Mouse (Mus musculus) left cerebral cortex, adult 8-10 months (tissue): ENCODE data around the gene Fam84a. TPM values are rescaled to one million over a fixed set of nuclear protein-coding genes. Genes with fewer than 3 reads are reported as not detected.
A peak's percentile ranks its signal among the peaks of the same experiment; 100 is the strongest.

ENCODE experiments used
- DNase-seq, 2 experiments: peaks; one replicate each; pipeline ENCODE4 v3.0.0; 2022; ENCODE audit warnings: low spot score in 2 of 2
- total RNA-seq, 4 experiments: library from RNA; stranded (reverse); gene quantifications; 2 replicates each; pipeline ENCODE4 v1.2.4; 2022

Fam84a gene
- 10 to 100 TPM; 59.8 to 66.2 (median 64.1) TPM for total RNA-seq

- peak; percentile 93 to 95 for DNase-seq
Observed at GRCm38 (mm10) chr12:14151921-14152320, at the start of gene Fam84a. Gene Fam84a (minus strand): TSS chr12:14152054.

- no peak for DNase-seq
Observed at GRCm38 (mm10) chr12:14195479-14195878, 43.6 kb upstream of the Fam84a start.

- DNase-seq, result no peak
Observed at GRCm38 (mm10) chr12:14186689-14187195, 34.9 kb upstream of the Fam84a start.

- no peak for DNase-seq
Observed at GRCm38 (mm10) chr12:14165713-14166112, 13.9 kb upstream of the Fam84a start.

- no peak for DNase-seq
Observed at GRCm38 (mm10) chr12:14164936-14165335, 13.1 kb upstream of the Fam84a start.

GRCm38 (mm10) chr12:14152426-14152825, 572 bp upstream of the Fam84a start:
- DNase-seq, result peak; percentile 34 to 37

- peak; percentile 49 to 76 for DNase-seq
Observed at GRCm38 (mm10) chr12:14150936-14151631, 770 bp downstream of the Fam84a start.

- DNase-seq, result peak; percentile 14 to 32
Observed at GRCm38 (mm10) chr12:14150568-14150909, 1.3 kb downstream of the Fam84a start.

GRCm38 (mm10) chr12:14149843-14150567, 1.8 kb downstream of the Fam84a start:
- DNase-seq, result peak; percentile 68 to 84

GRCm38 (mm10) chr12:14149022-14149842, 2.6 kb downstream of the Fam84a start:
- DNase-seq, result peak; percentile 11 to 20

- DNase-seq, result no peak
Observed at GRCm38 (mm10) chr12:14137046-14137445, 14.8 kb downstream of the Fam84a start.

- peak in 1 of 2 experiments; percentile 15 for DNase-seq
Observed at GRCm38 (mm10) chr12:14114730-14115129, 37.1 kb downstream of the Fam84a start.

- DNase-seq, result no peak
Observed at GRCm38 (mm10) chr12:14096944-14097343, 54.9 kb downstream of the Fam84a start.
